Mouse (Mus musculus) Muller cell, postnatal 12 days (primary cell): ENCODE data around the gene Ubc.
"Not testable (repeated sequence)": the region's sequence is repeated elsewhere in the genome, so short reads cannot be mapped to it uniquely, and the experiment has no call there.

Experiments used
- DNase-seq: peaks from one replicate; pipeline ENCODE4 v3.0.0-alpha.2; 2015; ENCODE audit errors: inconsistent ontology term

The Ubc gene

DNA sequence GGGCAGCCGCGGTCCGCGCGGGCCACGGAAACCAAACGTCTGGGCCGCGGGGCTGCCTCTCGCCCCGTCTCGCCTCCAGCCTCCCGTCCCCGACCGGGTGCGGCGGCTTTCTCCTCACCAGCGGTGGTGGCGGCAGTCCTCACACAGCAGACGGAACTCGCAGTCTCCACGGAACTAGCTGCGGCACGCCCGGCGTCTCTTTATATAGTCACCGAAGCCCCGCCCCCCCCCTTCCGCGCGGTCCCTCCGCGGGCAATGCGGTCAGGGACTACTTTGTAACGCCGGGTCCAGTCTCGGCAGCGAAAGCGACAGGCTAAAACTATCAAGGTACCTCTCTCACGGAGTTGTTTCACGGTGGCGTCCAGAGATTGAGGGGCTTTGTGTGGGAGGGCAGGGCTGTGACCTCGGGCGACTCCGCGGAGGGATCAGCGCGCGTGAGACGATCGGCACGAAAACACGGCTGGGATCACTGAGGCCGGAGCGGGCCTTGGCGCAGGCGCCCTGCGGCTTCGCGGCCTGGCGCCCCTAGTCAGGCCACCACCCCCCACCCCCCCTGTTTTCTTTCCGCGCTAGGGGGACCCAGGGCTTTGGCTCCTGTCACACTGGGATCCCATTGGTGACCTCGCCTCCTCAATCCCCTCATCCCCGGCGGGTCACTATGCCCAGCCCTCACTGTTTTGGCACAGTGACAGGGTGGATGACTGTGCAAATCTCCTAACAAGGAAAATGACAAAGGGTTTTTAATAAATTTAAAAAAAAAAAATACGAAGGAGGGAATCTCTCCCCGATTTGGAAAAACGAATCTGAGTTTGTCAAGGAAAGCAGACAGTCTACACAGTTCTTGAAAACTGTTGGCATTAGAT is at the start of gene Ubc:
Ubc (minus strand) TSS at position 624 of the 863 bp plus-strand sequence.
- peak; percentile 99 for DNase-seq

DNA sequence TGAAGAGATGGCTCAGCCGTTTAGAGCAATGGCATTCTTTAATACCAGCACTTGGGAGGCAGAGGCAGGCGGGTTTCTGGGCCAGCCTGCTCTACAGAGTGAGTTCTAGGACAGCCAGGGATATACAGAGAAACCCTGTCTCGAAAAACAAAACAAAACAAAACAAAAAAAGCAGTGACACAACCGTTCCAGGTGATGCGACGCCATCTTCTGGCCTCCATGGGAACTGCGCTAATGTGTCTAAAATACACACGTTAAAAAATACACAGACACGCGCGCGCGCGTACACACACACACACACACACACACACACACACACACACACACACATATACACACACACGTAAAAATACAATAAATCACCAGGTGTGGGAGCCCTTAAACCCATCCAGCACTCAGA is 44.3 kb upstream of the Ubc start:
- not testable (repeated sequence) for DNase-seq

DNA sequence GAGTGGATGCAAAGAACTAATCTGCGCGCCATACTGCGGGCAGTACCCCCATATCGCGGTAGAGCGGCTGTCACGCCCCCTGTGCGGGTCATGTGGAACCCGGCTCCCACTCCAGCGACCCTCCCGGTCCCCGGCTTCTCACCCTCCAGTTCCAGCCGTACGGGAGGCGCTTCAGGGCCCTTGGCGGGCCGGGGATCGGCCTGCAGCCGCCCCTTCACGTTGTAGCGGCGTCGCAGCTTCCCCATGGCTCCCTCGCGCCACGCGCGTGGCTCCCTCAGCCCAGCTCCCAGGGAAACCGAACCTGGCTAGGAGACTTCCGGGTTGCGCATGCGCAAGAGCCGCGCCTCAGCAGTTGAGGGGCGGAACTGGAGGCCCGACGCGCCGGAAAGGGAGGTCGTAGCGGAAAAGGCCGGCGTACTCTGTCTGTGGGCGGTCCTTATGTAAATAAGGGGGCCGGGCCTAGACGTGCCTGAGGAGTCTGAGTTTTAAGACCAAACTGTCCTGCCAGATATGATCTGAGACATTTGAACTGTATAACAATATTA is 43.9 kb upstream of the Ubc start, which contains the start of gene Dhx37:
Dhx37 (minus strand) TSS at position 329 of the 545 bp plus-strand sequence.
- peak; percentile 96 for DNase-seq

DNA sequence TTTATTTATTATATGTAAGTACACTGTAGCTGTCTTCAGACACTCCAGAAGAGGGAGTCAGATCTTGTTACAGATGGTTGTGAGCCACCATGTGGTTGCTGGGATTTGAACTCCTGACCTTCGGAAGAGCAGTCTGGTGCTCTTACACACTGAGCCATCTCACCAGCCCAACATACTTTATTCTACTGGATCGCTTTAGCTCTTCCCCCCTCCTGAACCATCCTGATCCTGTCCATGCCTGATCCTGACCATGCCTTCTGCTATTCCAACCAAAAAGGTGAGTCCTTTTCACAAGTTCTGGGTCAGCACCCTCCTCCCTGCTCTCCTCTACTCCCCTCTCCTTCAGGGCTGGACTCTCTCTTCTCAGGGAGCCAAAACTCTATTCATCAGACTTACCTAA is 42.3 kb upstream of the Ubc start:
- not testable (repeated sequence) for DNase-seq

DNA sequence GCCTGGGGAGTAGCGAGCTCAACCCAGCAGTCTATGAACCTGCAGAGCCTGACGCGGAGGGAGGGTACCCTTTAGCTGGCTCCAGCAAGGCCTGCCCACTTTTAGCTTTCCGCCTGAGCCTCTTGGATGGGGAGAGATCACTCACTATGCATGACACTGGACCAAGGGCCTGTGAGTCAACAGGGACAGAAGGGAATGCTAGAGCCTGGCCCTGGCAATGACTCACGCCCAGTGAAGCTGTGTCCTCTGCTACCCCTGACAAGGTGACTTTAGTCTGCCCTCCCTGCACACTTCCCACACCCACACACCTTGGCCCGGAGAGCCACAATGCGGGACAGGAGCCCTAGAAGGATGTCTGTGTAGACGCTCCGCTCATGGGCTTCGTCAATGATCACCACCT is 36.3 kb upstream of the Ubc start:
- peak; percentile 30 for DNase-seq

DNA sequence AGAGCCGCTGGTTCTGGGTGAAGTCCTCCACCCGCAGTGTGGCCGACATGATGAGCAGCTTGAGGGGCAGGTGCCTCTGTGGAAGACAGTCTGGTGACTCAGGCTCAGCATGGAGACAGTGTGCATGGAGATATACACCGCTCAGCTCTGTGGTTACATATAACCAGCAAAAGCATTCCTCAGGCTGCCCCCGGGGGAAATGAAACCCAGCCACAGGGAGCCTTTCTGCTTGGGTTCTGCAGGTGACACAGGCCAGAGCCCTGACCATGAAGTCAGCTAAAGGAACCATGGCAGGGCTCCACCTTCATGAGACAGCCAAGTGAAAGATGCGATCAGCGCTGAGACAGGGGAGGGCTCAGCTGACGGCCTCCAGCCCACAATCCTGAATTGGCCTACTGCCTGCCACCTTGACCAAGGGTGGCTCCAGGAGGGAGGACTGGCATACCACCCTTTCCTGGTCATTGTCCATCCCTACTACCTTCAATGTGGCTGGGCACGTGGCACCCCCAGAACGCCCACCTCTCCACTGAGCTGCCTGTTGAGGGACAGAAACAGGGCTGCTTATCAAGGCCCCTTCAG is 35.8 kb upstream of the Ubc start:
- DNase-seq: no peak

DNA sequence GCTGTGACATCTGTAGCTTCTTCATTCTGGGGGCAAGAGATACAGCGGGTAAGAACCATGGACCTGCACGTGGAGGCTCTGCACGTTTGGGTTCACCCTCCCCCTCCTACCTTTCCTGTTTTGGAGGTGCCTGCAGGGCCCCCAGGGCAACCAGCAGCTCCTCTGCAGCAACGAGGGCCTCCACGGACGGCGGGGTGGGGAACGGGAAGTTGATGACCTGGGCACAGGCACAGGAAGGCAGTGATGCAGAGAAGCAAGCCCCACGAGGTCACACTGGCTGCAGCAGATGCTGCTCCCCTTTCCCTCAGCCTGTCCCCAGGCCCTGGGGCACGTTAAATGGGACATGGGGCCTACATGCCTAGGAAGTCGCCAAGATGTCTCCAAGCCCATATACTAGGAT is 29.1 kb upstream of the Ubc start:
- DNase-seq: no peak

DNA sequence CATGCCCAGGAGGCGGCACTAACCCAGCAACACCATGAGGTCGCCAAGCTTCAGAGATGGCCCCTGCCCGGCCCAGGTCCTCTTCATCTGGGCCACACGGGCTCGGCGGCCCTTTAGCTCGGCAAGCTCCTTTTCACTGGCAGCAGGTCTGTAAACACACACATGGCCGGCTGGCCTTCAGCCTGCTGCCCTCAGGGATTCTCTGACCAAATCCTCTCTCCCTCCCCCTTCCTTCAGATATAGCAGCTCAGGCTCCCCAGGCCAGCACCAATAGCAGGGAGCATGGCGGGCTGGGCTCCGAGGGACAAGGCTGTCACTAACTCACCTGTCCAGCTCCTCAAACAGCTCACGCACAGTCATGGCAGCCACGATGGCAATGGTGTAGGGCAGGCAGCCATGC is 28.6 kb upstream of the Ubc start:
- DNase-seq: no peak

DNA sequence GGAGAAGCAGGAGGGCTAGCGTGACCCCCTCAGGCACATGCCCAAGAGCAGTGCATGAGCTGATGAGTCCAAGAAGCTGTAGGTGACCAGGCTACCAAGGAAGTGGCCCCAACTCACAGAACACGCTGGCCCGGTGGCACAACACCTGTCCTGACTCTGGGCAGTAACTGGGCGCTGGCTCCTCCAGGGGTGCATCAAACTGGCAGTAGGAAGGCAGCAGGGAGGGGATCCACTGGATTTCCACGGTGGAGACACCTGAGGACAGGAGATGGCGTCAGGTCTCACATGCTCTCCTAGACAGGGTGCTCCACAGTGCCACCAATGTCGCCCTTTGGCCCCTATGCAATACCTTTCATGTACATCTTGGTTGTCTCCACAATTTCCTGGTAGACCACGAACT is 26.2 kb upstream of the Ubc start:
- DNase-seq: no peak

DNA sequence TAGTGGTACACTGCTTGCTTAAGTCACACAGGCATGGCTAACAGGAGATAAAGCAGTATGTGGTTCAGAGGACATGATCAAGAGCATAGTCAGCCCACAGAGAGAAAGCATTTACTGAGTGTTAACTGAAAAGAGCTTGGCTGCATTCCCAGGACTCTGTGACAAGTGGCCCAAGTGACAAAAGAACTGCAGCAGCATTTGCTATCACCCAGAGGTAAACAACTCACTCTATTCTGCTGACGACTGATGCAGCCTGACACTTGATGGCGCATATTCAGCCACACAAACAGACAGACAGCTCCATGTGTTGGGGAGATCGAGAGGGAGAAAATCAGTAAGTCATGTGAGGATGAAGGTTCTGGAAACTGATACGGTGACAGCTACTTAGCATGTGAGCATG is 23.8 kb upstream of the Ubc start:
- DNase-seq: no peak

DNA sequence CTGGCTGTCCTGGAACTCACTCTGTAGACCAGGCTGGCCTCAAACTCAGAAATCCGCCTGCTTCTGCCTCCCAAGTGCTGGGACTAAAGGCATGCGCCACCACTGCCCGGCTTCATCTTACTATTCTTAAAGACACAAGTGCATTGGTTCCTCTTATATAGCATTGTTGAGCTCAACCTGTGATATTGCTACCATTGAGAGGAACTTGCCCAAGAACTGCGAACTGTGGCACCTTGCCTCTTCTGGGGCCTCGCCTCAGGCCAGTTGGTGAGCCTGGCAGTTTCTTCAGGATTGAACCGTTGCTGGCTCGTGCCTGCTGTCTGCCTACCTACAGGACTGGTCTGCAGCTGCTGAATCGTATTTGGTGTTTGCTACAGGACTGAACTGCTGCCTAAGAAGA is 22.5 kb upstream of the Ubc start:
- not testable (repeated sequence) for DNase-seq

DNA sequence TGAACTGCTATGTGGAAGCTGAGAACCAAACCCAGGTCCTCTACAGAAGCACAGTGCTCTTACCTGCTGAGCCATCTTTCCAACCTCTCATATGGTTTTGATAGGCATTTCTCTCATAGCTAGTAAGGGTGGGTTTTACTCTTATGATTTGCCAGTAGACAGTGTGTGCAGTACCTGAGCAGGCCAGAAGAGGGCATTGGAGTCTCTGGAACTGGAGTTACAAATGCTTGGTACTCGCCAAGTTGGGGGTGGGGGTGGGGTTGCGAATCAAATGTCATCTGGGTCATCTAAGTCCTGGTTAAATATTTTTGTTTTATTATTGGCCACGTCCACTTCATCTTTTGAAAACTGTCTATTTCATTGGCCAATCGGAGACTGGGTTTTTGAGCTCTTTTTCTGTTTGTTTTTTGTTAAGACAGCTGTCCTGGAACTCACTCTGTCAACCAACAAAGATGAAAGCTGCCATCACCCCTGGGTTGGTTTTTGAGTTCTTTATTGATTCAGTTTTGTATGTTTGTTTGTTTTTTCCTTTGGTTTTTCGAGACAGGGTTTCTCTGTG is 22.0 kb upstream of the Ubc start:
- DNase-seq: peak; percentile 35

DNA sequence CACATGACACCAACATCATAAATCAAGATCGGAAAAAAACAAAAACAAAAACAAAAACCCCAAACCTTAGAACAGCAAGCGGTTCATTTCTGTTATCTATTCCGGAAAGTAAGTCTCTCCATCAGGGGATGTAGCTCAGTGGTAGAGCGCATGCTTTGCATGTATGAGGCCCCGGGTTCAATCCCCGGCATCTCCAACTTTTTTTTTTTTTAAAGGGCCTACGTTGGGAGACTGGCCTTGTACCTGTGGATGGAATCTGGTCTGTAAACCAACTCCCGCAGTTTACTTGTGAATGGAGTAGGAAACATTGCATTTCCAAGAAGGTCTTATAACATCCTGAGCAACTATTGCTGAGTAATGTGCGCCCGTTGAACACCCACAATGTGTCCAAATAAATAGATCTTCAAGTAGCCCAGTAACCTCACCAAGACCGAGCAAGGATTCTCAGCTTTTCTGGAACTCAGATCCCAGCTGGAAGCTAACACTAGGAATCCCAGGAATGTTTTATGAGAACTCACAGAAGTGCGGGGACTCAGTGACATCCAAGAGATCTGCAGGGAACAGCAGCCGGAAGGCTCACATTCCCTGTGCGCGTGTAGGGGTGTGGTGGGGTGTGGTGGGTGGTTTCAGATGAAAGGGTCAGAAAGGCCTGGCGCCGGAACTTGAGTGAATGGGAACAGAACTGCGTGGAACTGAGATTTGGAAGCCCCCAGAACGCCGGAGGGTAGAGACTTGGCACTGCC is 19.5 kb upstream of the Ubc start:
- DNase-seq: peak; percentile 77

DNA sequence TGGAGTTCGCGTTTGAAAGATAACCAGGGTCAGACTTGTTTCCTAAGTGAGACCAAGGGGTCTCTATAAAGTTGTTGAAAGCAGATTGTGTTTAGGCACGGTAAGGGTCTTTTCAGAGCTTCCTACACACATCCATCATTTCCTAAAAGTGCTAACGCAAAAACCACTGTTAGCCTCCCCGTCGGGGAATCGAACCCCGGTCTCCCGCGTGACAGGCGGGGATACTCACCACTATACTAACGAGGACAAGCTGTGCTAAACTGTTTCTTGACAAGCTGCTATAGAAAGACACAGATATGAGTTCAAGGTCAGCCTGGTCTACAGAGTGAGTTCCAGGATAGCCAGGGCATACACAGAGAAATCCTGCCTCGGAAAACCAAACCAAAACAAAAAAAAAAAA is 18.8 kb upstream of the Ubc start:
- DNase-seq: peak; percentile 94

DNA sequence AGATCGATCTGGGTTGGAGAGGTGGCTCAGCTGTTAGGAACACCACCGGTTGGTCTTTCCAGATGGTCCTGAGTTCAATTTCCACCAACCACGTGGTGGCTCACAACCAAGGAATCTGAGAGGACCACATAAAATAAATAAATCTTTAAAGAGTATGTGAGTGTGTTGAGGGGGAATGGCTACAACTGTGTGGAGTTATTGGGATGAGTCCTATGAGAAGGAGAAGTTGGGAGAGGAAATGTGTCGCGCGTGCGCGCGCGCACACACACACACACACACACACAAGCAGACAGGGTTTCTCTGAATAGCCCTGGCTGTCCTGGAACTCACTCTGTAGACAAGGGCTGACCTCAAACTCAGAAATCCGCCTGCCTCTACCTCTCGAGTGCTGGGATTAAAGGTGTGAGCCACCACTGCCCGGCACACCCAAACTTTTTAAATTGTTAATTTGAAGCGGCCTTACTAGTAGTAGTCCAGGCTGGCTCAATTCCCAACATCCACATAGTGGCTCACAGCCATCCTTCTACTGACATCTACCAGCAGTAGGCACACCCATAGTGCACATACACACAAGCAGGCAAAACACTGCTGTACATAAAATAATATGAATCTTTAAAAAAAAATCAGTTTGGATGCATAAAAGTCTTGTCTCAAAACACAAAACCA is 18.0 kb upstream of the Ubc start:
- no peak for DNase-seq

DNA sequence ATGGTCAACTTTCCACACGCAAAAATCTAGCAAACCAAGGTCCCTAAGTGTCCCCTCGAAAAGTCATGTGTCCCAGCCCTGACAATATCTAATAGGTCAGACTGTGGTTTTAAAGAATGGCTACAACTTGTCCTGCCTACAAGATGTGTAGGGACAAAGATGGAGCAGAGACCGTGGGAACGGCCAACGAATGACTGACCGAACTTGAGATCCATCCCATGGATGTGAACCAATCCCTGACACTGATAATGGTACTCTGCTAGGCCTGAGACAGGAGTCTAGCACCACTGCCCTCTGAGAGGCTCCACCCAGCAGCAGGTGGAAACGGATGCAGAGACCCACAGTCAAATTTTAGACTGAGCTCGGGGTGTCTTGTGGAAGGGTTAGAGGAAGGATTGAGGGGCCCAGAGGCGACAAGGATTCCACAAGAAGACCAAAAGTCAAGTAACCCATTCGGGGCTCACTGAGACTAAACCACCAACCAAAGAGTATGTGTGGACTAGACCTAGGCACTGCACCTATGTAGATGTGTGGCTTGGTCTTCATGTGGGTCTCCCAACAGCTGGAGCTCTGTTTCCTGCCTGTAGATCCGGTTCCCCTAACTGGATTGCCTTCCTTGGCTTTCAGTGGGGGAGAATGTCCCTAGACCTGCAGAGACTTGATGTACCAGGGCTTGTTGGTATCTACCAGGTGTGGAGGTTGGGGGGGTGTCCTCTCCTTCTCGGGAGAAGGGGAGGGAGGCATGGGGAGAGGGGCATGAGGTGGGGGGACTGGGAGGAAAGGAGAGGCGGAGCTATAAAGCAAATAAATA is 17.2 kb upstream of the Ubc start:
- DNase-seq: no peak

DNA sequence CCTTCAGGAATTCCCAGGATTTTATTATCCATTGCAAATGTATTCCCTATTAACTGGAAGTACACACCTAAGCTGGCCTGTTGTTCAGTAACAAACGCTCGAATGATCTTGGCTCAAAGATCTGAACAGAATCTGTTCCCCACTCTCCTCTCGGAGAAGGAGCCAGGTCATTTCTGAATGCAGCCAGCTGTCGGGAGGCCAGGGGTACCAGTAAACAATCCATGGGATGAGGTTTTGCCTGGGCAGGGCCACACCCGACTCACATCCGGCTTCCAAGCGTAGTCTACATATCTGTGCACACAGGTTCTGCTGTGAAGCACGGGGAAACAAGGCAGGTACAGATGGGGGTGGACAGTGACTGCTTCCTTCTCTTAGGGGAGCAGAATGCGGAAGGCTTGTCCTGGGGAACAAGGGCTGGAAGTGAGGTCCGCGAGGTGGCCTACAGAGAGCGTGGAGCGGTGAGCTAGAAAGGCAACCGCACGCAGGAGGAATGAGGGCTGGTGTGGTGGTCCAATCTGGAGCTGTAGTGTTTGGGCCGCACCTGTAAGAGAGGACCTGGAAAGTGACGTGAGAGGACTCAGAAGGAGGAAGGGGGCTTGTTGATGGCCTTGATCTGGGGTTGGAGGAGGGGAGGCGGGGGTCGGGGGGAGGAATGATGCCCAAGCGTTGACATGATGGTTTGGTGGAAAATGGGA is 16.5 kb upstream of the Ubc start:
- DNase-seq: peak; percentile 78

DNA sequence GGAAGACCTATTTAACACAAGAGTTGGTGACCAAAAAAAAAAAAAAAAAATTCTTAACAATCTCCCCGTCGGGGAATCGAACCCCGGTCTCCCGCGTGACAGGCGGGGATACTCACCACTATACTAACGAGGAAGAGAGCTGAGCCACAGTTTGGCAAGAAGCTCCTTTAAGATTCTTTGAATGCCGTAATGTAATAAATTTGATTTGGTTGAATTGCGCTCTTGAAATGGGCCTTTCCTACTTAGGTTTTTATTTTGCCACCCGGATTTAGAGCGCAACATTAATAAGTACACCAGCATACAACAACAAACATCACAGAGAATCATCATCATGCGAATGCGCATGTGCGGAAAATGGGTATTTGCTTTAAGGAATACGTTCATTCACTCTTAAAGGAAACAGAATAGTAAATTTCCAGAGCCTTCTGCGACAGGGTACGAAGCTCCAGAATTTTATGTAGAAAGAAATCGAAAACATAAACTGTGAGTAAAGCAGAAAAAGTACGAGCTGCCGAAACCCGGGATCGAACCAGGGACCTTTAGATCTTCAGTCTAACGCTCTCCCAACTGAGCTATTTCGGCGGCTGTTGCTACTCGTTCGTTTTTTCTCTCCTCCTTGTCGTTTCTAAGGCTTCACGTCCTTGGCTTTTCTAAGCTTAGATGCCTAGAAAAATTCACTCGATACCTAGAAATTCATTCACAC is 15.7 kb upstream of the Ubc start:
- DNase-seq: peak; percentile 88

DNA sequence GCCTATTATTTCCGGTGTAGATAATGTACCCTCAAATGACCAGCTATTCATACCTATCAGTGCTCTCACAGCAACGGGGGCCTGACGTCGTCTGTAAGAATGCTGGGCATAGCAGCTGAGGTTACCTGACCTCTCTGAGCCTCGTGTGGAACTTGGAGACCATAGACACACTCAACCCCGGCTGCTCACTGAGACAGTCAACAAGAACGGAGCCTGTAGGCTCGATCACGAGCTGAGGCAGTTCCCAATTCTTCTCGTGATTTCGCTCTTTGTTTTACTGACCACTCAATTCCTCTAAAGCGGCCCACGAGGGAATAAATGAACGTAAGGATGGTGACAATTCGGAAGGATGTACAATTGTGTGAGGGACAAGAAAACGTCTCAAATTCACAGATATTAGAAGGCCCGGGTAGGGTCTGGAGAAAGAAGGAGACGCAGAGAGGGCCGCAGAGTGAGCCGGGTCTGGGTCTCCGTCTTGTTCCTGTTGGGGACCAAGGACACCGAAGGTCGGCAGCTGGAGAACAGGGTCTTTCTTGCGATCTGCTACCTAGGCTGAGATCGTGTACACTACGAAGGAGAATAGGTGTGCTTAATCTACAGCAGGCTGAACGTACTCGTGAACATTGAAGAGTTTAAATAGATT is 15.0 kb upstream of the Ubc start:
- peak; percentile 80 for DNase-seq
